Mouse (Mus musculus) inflammation-experienced regulatory T-cells, adult 6 months (primary cell): ENCODE results near the gene Atf6b. TPM values are rescaled to one million over a fixed set of nuclear protein-coding genes. Genes with fewer than 3 reads are reported as not detected.

Experiments
- ATAC-seq: one replicate; pipeline ENCODE4 v1.8.0; 2017
- polyA plus RNA-seq, 3 experiments: library from polyadenylated mRNA; unstranded; fragments of 100-300 nt; shearing (Covaris generic); gene quantifications; one replicate each; pipeline ENCODE4 v1.2.1; 2017

Atf6b gene
- polyA plus RNA-seq, 3 experiments from 2014 or later: 19.0 to 21.9 (median 19.3) TPM

GRCm38 (mm10) chr17:34671151-34672066, 24.5 kb downstream of the Atf6b start:
- no peak for ATAC-seq

GRCm38 (mm10) chr17:34672246-34672792, 25.4 kb downstream of the Atf6b start:
- no peak for ATAC-seq

- ATAC-seq: no peak
Measured at GRCm38 (mm10) chr17:34673139-34673538, 26.2 kb downstream of the Atf6b start.

GRCm38 (mm10) chr17:34674524-34675204, 27.7 kb downstream of the Atf6b start:
- ATAC-seq: no peak

GRCm38 (mm10) chr17:34675205-34676092, 28.5 kb downstream of the Atf6b start:
- no peak for ATAC-seq

GRCm38 (mm10) chr17:34676093-34676460, 29.1 kb downstream of the Atf6b start:
- ATAC-seq: no peak

- ATAC-seq: no peak
Measured at GRCm38 (mm10) chr17:34676671-34677070, 29.7 kb downstream of the Atf6b start.

GRCm38 (mm10) chr17:34680191-34680590, 33.2 kb downstream of the Atf6b start:
- no peak for ATAC-seq

- no peak for ATAC-seq
Measured at GRCm38 (mm10) chr17:34680621-34681020, 33.7 kb downstream of the Atf6b start.

GRCm38 (mm10) chr17:34681132-34681571, 34.2 kb downstream of the Atf6b start:
- ATAC-seq: no peak

GRCm38 (mm10) chr17:34681881-34682536, 35.1 kb downstream of the Atf6b start:
- no peak for ATAC-seq

- ATAC-seq: no peak
Measured at GRCm38 (mm10) chr17:34683179-34683578, 36.2 kb downstream of the Atf6b start.

- ATAC-seq: no peak
Measured at GRCm38 (mm10) chr17:34683686-34684220, 36.8 kb downstream of the Atf6b start.

GRCm38 (mm10) chr17:34684253-34684893, 37.4 kb downstream of the Atf6b start:
- ATAC-seq: no peak

- ATAC-seq: no peak
Measured at GRCm38 (mm10) chr17:34685120-34686110, 38.5 kb downstream of the Atf6b start.

GRCm38 (mm10) chr17:34688889-34689288, 41.9 kb downstream of the Atf6b start:
- ATAC-seq: no peak

- ATAC-seq: no peak
Measured at GRCm38 (mm10) chr17:34690458-34690857, 43.5 kb downstream of the Atf6b start.

- no peak for ATAC-seq
Measured at GRCm38 (mm10) chr17:34692906-34693305, 46.0 kb downstream of the Atf6b start.

- no peak for ATAC-seq
Measured at GRCm38 (mm10) chr17:34699575-34700408, 52.8 kb downstream of the Atf6b start.
